Mouse (Mus musculus) ES-Bruce4 (cell line): Measurements from ENCODE around the gene Pdia3. TPM values are rescaled to one million over a fixed set of nuclear protein-coding genes. Genes with fewer than 3 reads are reported as not detected.

Experiments used
- H3K27ac ChIP-seq: 2 replicates; pipeline ENCODE4 v1.5.1; 2012; ENCODE audit warnings: low read length, inconsistent platforms; ENCODE audit not compliant: insufficient read depth
- H3K27me3 ChIP-seq: 2 replicates; pipeline ENCODE4 v1.6.1; 2012; ENCODE audit warnings: mild to moderate bottlenecking, low read length, inconsistent platforms; ENCODE audit not compliant: control insufficient read depth, poor library complexity, insufficient read depth, severe bottlenecking
- H3K36me3 ChIP-seq: 2 replicates; pipeline ENCODE4 v1.6.1; 2012; ENCODE audit warnings: inconsistent platforms, mild to moderate bottlenecking, low read length, moderate library complexity; ENCODE audit not compliant: control insufficient read depth, poor library complexity, insufficient read depth, severe bottlenecking
- H3K4me1 ChIP-seq: one replicate; pipeline ENCODE4 v1.8.1; 2011; ENCODE audit warnings: low read length; ENCODE audit not compliant: control insufficient read depth, insufficient read depth
- H3K4me3 ChIP-seq: 2 replicates; pipeline ENCODE4 v1.5.1; 2011; ENCODE audit warnings: low read depth, mild to moderate bottlenecking, low read length
- H3K9ac ChIP-seq: 2 replicates; pipeline ENCODE4 v1.6.1; 2012; ENCODE audit warnings: low read depth, mild to moderate bottlenecking, inconsistent platforms; ENCODE audit not compliant: poor library complexity, severe bottlenecking
- H3K9me3 ChIP-seq: replicated peaks from 2 replicates; pipeline ENCODE4 v1.6.1; 2012; ENCODE audit warnings: mild to moderate bottlenecking, low read length, inconsistent platforms; ENCODE audit not compliant: control insufficient read depth, poor library complexity, insufficient read depth, severe bottlenecking
- CTCF ChIP-seq: IDR thresholded peaks from one replicate; pipeline ENCODE4 v1.8.1; 2011; ENCODE audit warnings: low read depth, low read length
- EP300 ChIP-seq: IDR thresholded peaks from 2 replicates; pipeline ENCODE4 v1.6.1; 2011; ENCODE audit warnings: low read depth, low read length; ENCODE audit not compliant: insufficient read depth
- POLR2A ChIP-seq: IDR thresholded peaks from one replicate; pipeline ENCODE4 v1.8.1; 2011; ENCODE audit warnings: low read length; ENCODE audit not compliant: insufficient read depth
- polyA plus RNA-seq: library from polyadenylated mRNA; stranded (reverse); fragments of >200 nt; gene quantifications from 2 replicates; pipeline ENCODE4 v1.2.4, GENCODE M21; 2011; ENCODE audit warnings: low read depth; ENCODE audit not compliant: missing spikeins, insufficient read depth, insufficient read length

Pdia3 gene
- polyA plus RNA-seq, 1 experiment = 515 TPM

DNA sequence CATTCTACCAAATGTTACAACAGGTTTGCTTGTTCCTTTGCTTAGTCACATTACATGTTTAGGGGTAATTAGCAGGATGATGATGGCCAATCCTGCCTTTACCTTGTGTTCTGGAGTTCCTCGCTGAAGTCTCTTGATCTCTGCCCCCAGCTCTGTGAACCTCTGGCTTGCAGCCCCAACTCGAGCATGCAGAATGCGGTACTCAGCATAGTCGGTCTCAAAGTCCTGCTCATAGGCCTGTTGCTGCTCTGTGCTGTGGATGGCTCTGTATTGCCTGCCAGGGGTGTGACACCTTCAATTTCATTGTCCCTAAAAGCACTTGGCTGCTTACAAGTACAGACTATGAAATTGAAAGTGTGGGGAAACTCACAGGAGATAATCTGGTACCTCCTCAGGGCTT is 26.2 kb downstream of the Pdia3 start:
- Histone ChIP-seq H3K4me1 (no peaks in the 10 kb centered on the region), H3K36me3 (peaks cover 39% of the 10 kb centered on the region), H3K9me3 (no peaks in the 10 kb centered on the region), H3K27ac (no peak overlapping the region), H3K4me3 (no peak overlapping the region), H3K27me3 (no peaks in the 10 kb centered on the region), H3K9ac (no peak overlapping the region)
- no peak for TF ChIP-seq CTCF
- TF ChIP-seq EP300 = no peak
- no peak for TF ChIP-seq POLR2A

- Histone ChIP-seq H3K27me3 (no peaks in the 10 kb centered on the region), H3K36me3 (peaks cover 28% of the 10 kb centered on the region), H3K27ac (no peak overlapping the region), H3K9ac (no peak overlapping the region), H3K4me1 (no peaks in the 10 kb centered on the region), H3K9me3 (no peaks in the 10 kb centered on the region), H3K4me3 (no peak overlapping the region)
- no peak for TF ChIP-seq POLR2A
- TF ChIP-seq CTCF = no peak
- TF ChIP-seq EP300 = no peak
Observed at GRCm38 (mm10) chr2:121440834-121441605, 27.4 kb downstream of the Pdia3 start.

DNA sequence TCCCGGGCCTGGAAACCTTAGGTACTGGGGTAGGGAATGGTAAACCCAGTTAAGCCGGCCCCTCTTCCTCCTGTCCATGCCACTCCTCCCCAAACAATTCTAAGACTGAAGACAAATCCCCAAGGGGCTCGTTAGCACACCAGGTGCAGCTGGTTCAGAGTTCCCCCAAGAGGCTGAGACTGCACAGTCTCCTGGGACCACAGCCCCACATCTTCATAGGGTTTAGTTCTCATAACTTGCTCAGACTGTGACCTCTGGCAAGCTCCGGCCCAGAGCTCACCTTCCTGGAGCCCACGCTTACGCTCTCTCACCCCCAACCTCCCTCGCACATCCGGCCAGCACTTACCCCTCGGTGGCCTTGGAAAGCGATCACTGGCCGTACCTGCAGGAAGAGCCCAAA is 28.2 kb downstream of the Pdia3 start:
- TF ChIP-seq EP300 (no peak), CTCF (no peak), POLR2A (no peak)
- H3K27ac ChIP-seq = no peak overlapping the region

DNA sequence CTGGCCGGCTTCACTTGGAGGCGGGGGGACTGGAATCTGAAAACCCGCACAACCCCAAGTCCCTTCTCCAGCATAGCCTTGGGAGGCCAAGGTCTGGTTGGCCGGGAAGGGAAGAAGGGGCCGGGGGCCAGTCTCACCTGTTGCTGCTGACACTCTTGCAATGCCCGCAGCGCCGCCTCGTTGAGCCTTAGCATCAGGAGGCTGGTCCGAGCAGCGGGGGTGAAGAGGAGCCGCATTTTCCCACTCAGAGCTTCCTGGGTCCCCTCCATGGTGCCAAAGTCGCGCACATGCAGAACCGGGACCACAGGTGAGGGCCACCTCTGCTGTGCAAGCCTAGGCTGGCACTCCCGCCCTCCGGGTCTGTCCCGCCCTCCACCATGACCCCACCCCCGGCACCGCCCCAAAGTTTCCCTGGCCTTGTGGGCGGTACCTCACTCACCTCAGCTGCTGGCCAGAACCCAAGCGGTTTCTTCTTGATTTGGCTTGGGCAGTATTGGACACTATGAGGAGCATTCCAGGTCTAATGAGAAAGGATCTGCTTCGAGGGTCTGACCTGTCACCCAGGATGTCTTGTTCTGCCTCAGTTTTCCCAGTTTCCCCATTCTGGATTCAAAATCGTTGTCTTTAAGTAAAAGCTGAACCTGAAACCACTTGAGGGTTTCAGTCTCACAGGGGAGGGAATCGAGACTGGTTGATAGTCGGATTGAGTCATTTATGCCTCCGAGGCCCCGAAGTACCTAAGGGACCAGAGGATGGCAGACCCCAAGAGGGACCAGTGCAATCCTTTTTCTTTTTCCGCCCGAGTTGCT is 28.9 kb downstream of the Pdia3 start:
- Histone ChIP-seq H3K9me3 (no peaks in the 10 kb centered on the region), H3K9ac (peak overlapping the region; percentile 58), H3K36me3 (peaks cover 19% of the 10 kb centered on the region), H3K27ac (peak overlapping the region; percentile 30; the same call in 1 of the 2 replicates), H3K27me3 (no peaks in the 10 kb centered on the region), H3K4me3 (peak overlapping the region; percentile 81), H3K4me1 (no peaks in the 10 kb centered on the region)
- TF ChIP-seq CTCF (no peak), POLR2A (peak; percentile 63)

More for the DNA sequence above, 28.2 kb downstream of the Pdia3 start:
- Histone ChIP-seq H3K36me3 (peaks cover 24% of the 10 kb centered on the region), H3K4me3 (peak overlapping the region; percentile 81), H3K27me3 (no peaks in the 10 kb centered on the region), H3K9ac (peak overlapping the region; percentile 58), H3K4me1 (no peaks in the 10 kb centered on the region), H3K9me3 (no peaks in the 10 kb centered on the region)

DNA sequence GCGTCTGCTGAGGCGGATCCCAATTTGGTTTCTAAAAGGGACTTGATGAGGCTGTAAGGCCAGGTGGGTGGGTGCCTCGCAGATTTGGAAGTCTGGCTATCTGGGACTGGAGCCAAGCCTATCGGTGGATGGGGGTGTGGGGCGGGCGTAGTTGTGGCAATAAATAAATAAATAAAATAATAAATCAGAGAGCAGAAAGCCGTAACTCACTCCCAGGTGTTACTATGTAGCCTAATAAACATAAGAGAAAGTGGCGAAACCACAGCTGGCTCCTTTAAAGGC is 29.4 kb downstream of the Pdia3 start:
- H3K27ac ChIP-seq = 0 out of 2 replicates have a peak overlapping the region, but pooled peaks have one; percentile 30
- no peaks in the 10 kb centered on the region for H3K4me1 ChIP-seq
- peak overlapping the region; percentile 58 for H3K9ac ChIP-seq
- H3K4me3 ChIP-seq = peak overlapping the region; percentile 63
- TF ChIP-seq EP300 = no peak
- no peak for TF ChIP-seq CTCF
- no peak for TF ChIP-seq POLR2A
- H3K36me3 ChIP-seq = peaks cover 14% of the 10 kb centered on the region
- no peaks in the 10 kb centered on the region for H3K27me3 ChIP-seq
- H3K9me3 ChIP-seq = no peaks in the 10 kb centered on the region

DNA sequence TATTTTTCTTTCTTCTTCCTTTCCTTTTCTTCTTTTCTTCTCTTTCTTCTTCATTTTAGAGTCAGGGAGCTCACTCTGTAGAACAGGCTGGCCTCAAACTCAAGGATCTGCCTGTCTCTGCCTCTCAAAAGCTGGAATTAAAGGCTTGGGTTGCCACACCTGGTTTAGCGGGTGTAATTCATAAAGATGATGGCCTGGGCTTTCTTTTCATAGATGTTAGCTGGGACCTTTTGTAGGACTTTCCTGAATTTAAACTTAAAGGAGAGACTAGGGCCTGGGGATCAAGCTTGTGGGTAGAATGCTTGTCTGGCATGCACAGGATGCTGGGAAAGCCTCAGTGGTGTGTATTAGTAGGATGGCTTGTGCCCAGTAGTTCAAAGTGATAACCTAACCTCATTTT is 30.6 kb downstream of the Pdia3 start, which contains the start of gene Ell3:
Ell3 (minus strand) TSS at position 101 of the 400 bp plus-strand sequence.
- H3K27ac ChIP-seq = no peak within 1 kb of the TSS
- H3K36me3 ChIP-seq = peaks cover 5% of the 10 kb centered on the region
- no peaks in the 10 kb centered on the region for H3K9me3 ChIP-seq
- H3K27me3 ChIP-seq = no peaks in the 10 kb centered on the region
- H3K4me3 ChIP-seq = no peak within 1 kb of the TSS
- TF ChIP-seq EP300 (no peak), CTCF (no peak), POLR2A (no peak)
- H3K9ac ChIP-seq = peak within 1 kb of the TSS; percentile 58
- H3K4me1 ChIP-seq = no peaks in the 10 kb centered on the region
